Mouse (Mus musculus) hindbrain, embryonic 13.5 days (tissue): ENCODE results near the gene Sympk. TPM values are rescaled to one million over a fixed set of nuclear protein-coding genes. Genes with fewer than 3 reads are reported as not detected.

Source experiments
- ATAC-seq: fragments of 200-750 bp; cut with Nextera tagmentation; 2 replicates; pipeline ENCODE4 v1.8.0; 2017; ENCODE audit warnings: moderate TSS enrichment; ENCODE audit not compliant: low FRiP score
- H3K27ac ChIP-seq: fragments of 300-500 bp; sonication (generic); 2 replicates; pipeline ENCODE4 v1.5.1; 2015; ENCODE audit warnings: inconsistent platforms, mild to moderate bottlenecking, moderate library complexity
- H3K27me3 ChIP-seq: fragments of 300-500 bp; sonication (generic); 2 replicates; pipeline ENCODE4 v1.6.1; 2015; ENCODE audit warnings: mild to moderate bottlenecking, inconsistent platforms
- H3K36me3 ChIP-seq: fragments of 300-500 bp; sonication (generic); 2 replicates; pipeline ENCODE4 v1.6.1; 2015; ENCODE audit warnings: mild to moderate bottlenecking, inconsistent platforms
- H3K4me1 ChIP-seq: fragments of 300-500 bp; sonication (generic); replicated peaks from 2 replicates; pipeline ENCODE4 v1.6.1; 2015; ENCODE audit warnings: inconsistent platforms
- H3K4me2 ChIP-seq: fragments of 300-500 bp; sonication (generic); 2 replicates; pipeline ENCODE4 v1.6.1; 2015; ENCODE audit warnings: inconsistent platforms, mild to moderate bottlenecking, moderate library complexity
- H3K4me3 ChIP-seq: fragments of 300-500 bp; sonication (generic); 2 replicates; pipeline ENCODE4 v1.5.1; 2015; ENCODE audit warnings: mild to moderate bottlenecking, inconsistent platforms
- H3K9ac ChIP-seq: fragments of 300-500 bp; sonication (generic); 2 replicates; pipeline ENCODE4 v1.6.1; 2015; ENCODE audit warnings: mild to moderate bottlenecking, inconsistent platforms
- H3K9me3 ChIP-seq: fragments of 300-500 bp; sonication (generic); 2 replicates; pipeline ENCODE4 v1.6.1; 2016; ENCODE audit warnings: inconsistent platforms
- microRNA-seq: library from miRNA; unstranded; fragments of <30 nt; microRNA quantifications from one replicate; pipeline ENCODE4, GENCODE M21; 2016
- polyA plus RNA-seq: library from polyadenylated mRNA; unstranded; fragments of >200 nt; fragmentation: Nextera tagmentation; extraction: Ambion mirVana; gene quantifications from 2 replicates; pipeline ENCODE4 v1.2.1, GENCODE M21; 2015

Gene Sympk
- polyA plus RNA-seq, 1 experiment from 2014 or later: 29.7 TPM

DNA sequence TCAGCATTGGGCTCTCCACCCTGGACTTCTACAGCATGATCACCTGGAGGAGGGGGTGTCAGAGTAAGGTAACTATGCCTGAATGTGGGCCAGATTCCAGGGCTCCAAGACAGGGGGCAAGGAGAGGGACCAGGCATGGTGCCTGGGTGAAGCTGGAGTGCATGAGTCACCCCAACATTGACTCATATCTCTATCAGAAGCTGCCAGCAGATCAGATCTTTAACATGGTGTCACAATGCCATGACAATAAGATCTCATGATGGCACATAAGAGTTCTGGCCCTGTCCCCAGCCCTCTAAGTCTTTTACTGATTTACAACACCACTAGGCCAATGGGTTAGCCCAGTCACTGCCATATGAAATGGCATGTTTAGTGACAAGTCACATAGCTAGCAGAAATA lies 79.6 kb downstream of the Sympk start:
- no peak overlapping the region for H3K9ac ChIP-seq
- no peak overlapping the region for H3K4me2 ChIP-seq
- H3K27ac ChIP-seq: no peak overlapping the region
- H3K36me3 ChIP-seq: no peaks in the 10 kb centered on the region
- no peak for ATAC-seq
- H3K9me3 ChIP-seq: no peaks in the 10 kb centered on the region
- H3K4me1 ChIP-seq: no peaks in the 10 kb centered on the region; the same call in 1 of the 2 replicates
- no peaks in the 10 kb centered on the region for H3K27me3 ChIP-seq
- no peak overlapping the region for H3K4me3 ChIP-seq

Small RNA genes lying within 50 kb of the gene (microRNA-seq; reads per million reads assigned to microRNA genes)
- gene Mir3100: not detected

Other genes with a start within 250 kb of the Sympk start
- not detected in 2 replicates for gene Psg19, start 225.9 kb upstream of the Sympk start, polyA plus RNA-seq
- not detected in 2 replicates for gene Psg17, start 202.8 kb upstream of the Sympk start, polyA plus RNA-seq
- 0.45 and 0.53 TPM in 2 replicates for gene Mill2, start 184.4 kb upstream of the Sympk start, polyA plus RNA-seq
- gene Pglyrp1, start 153.0 kb upstream of the Sympk start, polyA plus RNA-seq: 13.7 TPM in 2 replicates
- gene Ccdc61, start 114.0 kb upstream of the Sympk start, polyA plus RNA-seq: 23.5 and 23.6 TPM in 2 replicates
- 14.9 and 15.8 TPM in 2 replicates for gene Nova2, start 98.5 kb upstream of the Sympk start, polyA plus RNA-seq
- 0.75 and 1.1 TPM in 2 replicates for gene Nanos2, start 37.0 kb upstream of the Sympk start, polyA plus RNA-seq
- gene Mypop, start 33.1 kb upstream of the Sympk start, polyA plus RNA-seq: 4.8 and 5.2 TPM in 2 replicates
- gene Irf2bp1, start 20.3 kb upstream of the Sympk start, polyA plus RNA-seq: 23.4 and 24.6 TPM in 2 replicates
- not detected in 2 replicates for gene Foxa3, start 839 bp upstream of the Sympk start, polyA plus RNA-seq
- gene Rsph6a, start 30.3 kb downstream of the Sympk start, polyA plus RNA-seq: not detected in 2 replicates
- 25.4 and 25.6 TPM in 2 replicates for gene Dmwd, start 51.9 kb downstream of the Sympk start, polyA plus RNA-seq
- 9.4 and 11.6 TPM in 2 replicates for gene Dmpk, start 59.5 kb downstream of the Sympk start, polyA plus RNA-seq
- 2.4 and 2.8 TPM in 2 replicates for gene Six5, start 70.2 kb downstream of the Sympk start, polyA plus RNA-seq
- gene Gm4969, start 94.0 kb downstream of the Sympk start, polyA plus RNA-seq: 2.2 and 3.6 TPM in 2 replicates
- gene Fbxo46, start 95.5 kb downstream of the Sympk start, polyA plus RNA-seq: 18.9 and 20.2 TPM in 2 replicates
- gene Qpctl, start 124.9 kb downstream of the Sympk start, polyA plus RNA-seq: 23.1 and 23.8 TPM in 2 replicates
- gene Snrpd2, start 125.3 kb downstream of the Sympk start, polyA plus RNA-seq: 123 and 128 TPM in 2 replicates
- 1.6 and 2.3 TPM in 2 replicates for gene Gipr, start 141.8 kb downstream of the Sympk start, polyA plus RNA-seq
- 6.6 and 8.2 TPM in 2 replicates for gene Eml2, start 152.0 kb downstream of the Sympk start, polyA plus RNA-seq
- 1.8 and 2.3 TPM in 2 replicates for gene Gpr4, start 188.2 kb downstream of the Sympk start, polyA plus RNA-seq
- gene Opa3, start 204.0 kb downstream of the Sympk start, polyA plus RNA-seq: 36.9 and 37.1 TPM in 2 replicates
- 38.5 and 39.7 TPM in 2 replicates for gene Vasp, start 247.4 kb downstream of the Sympk start, polyA plus RNA-seq